Mouse (Mus musculus) testis, adult 2 months (tissue): ENCODE measurements around the gene Tpcn1.

Experiments used
- CTCF ChIP-seq: fragments of 200-500 bp; IDR thresholded peaks from 2 replicates; pipeline ENCODE4 v1.5.1; 2012; ENCODE audit warnings: low read depth, mild to moderate bottlenecking, inconsistent platforms, low read length, moderate library complexity; ENCODE audit not compliant: control insufficient read depth, insufficient read depth, insufficient replicate concordance
- POLR2A ChIP-seq: fragments of 200-500 bp; IDR thresholded peaks from 2 replicates; pipeline ENCODE4 v1.6.1; 2012; ENCODE audit warnings: low read depth, mild to moderate bottlenecking, inconsistent platforms, low read length, moderate library complexity; ENCODE audit not compliant: control insufficient read depth

DNA sequence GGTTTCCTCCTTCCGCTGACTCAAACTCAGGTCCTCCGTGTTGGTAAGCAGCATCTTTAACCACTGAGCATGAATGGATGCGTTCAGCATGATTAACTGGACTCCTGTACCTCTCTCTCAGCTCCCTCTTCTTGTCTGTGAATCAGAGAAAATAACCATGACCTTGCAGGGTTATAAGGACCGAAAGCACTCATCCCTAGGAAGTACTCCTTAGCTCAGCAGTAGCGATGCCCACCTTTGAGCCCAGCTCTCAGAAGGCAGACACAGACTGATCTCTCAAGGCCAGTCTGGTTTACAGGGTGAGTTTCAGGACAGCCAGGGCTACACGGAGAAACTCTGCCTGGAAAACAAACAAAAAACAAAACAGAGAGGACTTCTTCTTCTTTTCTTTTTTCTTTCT lies 6.0 kb upstream of the Tpcn1 start:
- TF ChIP-seq POLR2A, result no peak
- TF ChIP-seq CTCF, result no peak
